ENCODE assay signal across 20 mouse cellular contexts in the genomic region with DNA sequence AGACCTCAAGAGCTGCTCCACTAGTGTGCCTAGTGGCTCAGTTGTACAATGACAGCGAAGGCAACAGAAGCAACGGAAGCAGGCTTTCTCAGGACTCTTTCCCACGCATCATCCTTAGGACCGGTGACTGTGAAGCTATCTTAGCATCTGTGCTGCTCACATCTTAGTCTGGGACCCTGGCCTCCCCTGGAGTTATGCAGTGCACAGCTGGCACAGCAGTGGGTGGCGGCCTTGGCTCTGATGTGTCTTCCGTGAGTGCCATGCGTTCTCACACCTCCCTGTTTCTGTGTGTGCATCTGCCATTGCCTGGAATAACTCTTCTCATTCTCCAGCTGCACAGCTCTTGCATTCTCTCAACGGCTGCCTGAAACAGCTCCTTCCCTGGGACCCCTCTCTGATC. TPM values are rescaled to one million over a fixed set of nuclear protein-coding genes. Genes with fewer than 3 reads are reported as not detected.
DNase-seq lines count a peak whose midpoint lies in the region; ATAC-seq and TF ChIP-seq lines count a peak whose summit lies in the region.
"Had no signal": no experiment of that assay in that cellular context is flagged by ENCODE, and none has a peak within 500 bp of the region (broad histone marks: within the 10 kb centered on the region; RNA-seq: fewer than 3 reads in every experiment).

No protein-coding gene starts in this region.

- no peaks in the 10 kb centered on the region for H3K9me3 ChIP-seq in hindbrain, embryonic 15.5 days
- no peaks in the 10 kb centered on the region for H3K9me3 ChIP-seq in hindbrain, postnatal 0 days (ENCODE audit: low read length)
- no peaks in the 10 kb centered on the region for H3K9me3 ChIP-seq in forebrain, embryonic 16.5 days (ENCODE audit: control insufficient read depth, low read length)
- H3K9me3 ChIP-seq: midbrain, embryonic 12.5 days; stomach, embryonic 15.5 days had no signal

- H3K4me1 ChIP-seq in hindbrain, embryonic 15.5 days (replicated peaks), result peaks cover 8% of the 10 kb centered on the region; the same call in 1 of the 2 replicates
- H3K4me1 ChIP-seq in hindbrain, postnatal 0 days (ENCODE audit: insufficient read depth, low read length), result peaks cover 7% of the 10 kb centered on the region; the same call in 1 of the 2 replicates
- H3K4me1 ChIP-seq in forebrain, embryonic 16.5 days (replicated peaks; ENCODE audit: control insufficient read depth, insufficient read depth, low read length), result peaks cover 11% of the 10 kb centered on the region; the same call in 1 of the 2 replicates
- H3K4me1 ChIP-seq: midbrain, embryonic 12.5 days; stomach, embryonic 15.5 days had no signal

- no peak overlapping the region for H3K4me3 ChIP-seq in hindbrain, embryonic 15.5 days
- H3K4me3 ChIP-seq in hindbrain, postnatal 0 days (ENCODE audit: low read length), result no peak overlapping the region
- H3K4me3 ChIP-seq in forebrain, embryonic 16.5 days (replicated peaks; ENCODE audit: low read length), result no peak overlapping the region
- H3K4me3 ChIP-seq: midbrain, embryonic 12.5 days; stomach, embryonic 15.5 days had no signal

- H3K9ac ChIP-seq in hindbrain, embryonic 15.5 days, result no peak overlapping the region
- no peak overlapping the region for H3K9ac ChIP-seq in hindbrain, postnatal 0 days (replicated peaks; ENCODE audit: low read length)
- no peak overlapping the region for H3K9ac ChIP-seq in forebrain, embryonic 16.5 days (replicated peaks; ENCODE audit: low read depth, low read length)
- H3K9ac ChIP-seq: lung, embryonic 14.5 days; midbrain, embryonic 12.5 days; stomach, embryonic 15.5 days had no signal

- H3K36me3 ChIP-seq in hindbrain, embryonic 15.5 days, result no peaks in the 10 kb centered on the region
- no peaks in the 10 kb centered on the region for H3K36me3 ChIP-seq in hindbrain, postnatal 0 days (ENCODE audit: insufficient read depth, low read length)
- H3K36me3 ChIP-seq in forebrain, embryonic 16.5 days (ENCODE audit: control insufficient read depth, insufficient read depth), result no peaks in the 10 kb centered on the region
- H3K36me3 ChIP-seq: midbrain, embryonic 12.5 days; stomach, embryonic 15.5 days had no signal

- no peak for TF ChIP-seq CTCF in hindbrain, postnatal 0 days (IDR thresholded peaks at IDR 0.05; ENCODE audit: low read depth)

- WGBS in hindbrain, embryonic 15.5 days, result 68% methylated on average over 8 of the region's 8 CpGs
- 57% methylated on average over 8 of the region's 8 CpGs for WGBS in hindbrain, postnatal 0 days
- WGBS in forebrain, embryonic 16.5 days, result 75% methylated on average over 8 of the region's 8 CpGs

- no peak overlapping the region for H3K4me2 ChIP-seq in hindbrain, embryonic 15.5 days
- no peak overlapping the region for H3K4me2 ChIP-seq in hindbrain, postnatal 0 days (ENCODE audit: low read depth, low read length)
- H3K4me2 ChIP-seq in forebrain, embryonic 16.5 days (ENCODE audit: low read length), result no peak overlapping the region
- H3K4me2 ChIP-seq: lung, embryonic 14.5 days; midbrain, embryonic 12.5 days; stomach, embryonic 15.5 days had no signal

- H3K27ac ChIP-seq in hindbrain, embryonic 15.5 days (replicated peaks), result 0 out of 2 replicates have a peak overlapping the region, but pooled peaks have one; percentile 35
- no peak overlapping the region for H3K27ac ChIP-seq in hindbrain, postnatal 0 days
- H3K27ac ChIP-seq in forebrain, embryonic 16.5 days (ENCODE audit: low read length), result no peak overlapping the region; the same call in 1 of the 2 replicates
- H3K27ac ChIP-seq: macrophage; midbrain, embryonic 12.5 days; stomach, embryonic 15.5 days had no signal

- no peak for DNase-seq in hindbrain, postnatal 0 days (ENCODE audit: low spot score)
- peak; percentile 89 for DNase-seq in brain, adult 2 months (ENCODE audit: low read depth, low spot score)
- peak; percentile 48 to 88 for DNase-seq in left cerebral cortex, postnatal 14 days (ENCODE audit: low spot score in 2 of 2)
- DNase-seq in heart, postnatal 25 days (ENCODE audit: low spot score), result no peak
- DNase-seq in MN1 (ENCODE audit: low spot score), result no peak
- DNase-seq in embryo, embryonic 10.5 days (ENCODE audit: low spot score), result no peak
- DNase-seq: adrenal gland, adult 8-10 months; cerebellum, postnatal 10 days; gastrocnemius, postnatal 10 days; heart, postnatal 14 days; kidney, postnatal 10 days; liver; lung, embryonic 14.5 days; spleen, adult 18-20 months had no signal

- no peak for ATAC-seq in hindbrain, embryonic 15.5 days (ENCODE audit: low FRiP score, low read depth)
- no peak for ATAC-seq in hindbrain, postnatal 0 days
- 0 out of 2 replicates have a peak, but pooled peaks have one; percentile 26 for ATAC-seq in forebrain, embryonic 16.5 days

- intact Hi-C loops in left cerebral cortex, postnatal 14 days (cut with DNase I), result no loop called here
- intact Hi-C loops in heart, postnatal 25 days (cut with DNase I), result no loop called here

- no peaks in the 10 kb centered on the region for H3K27me3 ChIP-seq in hindbrain, embryonic 15.5 days
- H3K27me3 ChIP-seq in hindbrain, postnatal 0 days (ENCODE audit: insufficient read depth, low read length), result no peaks in the 10 kb centered on the region
- H3K27me3 ChIP-seq in forebrain, embryonic 16.5 days (replicated peaks; ENCODE audit: control insufficient read depth, insufficient read depth, low read length), result no peaks in the 10 kb centered on the region
- H3K27me3 ChIP-seq: midbrain, embryonic 12.5 days; stomach, embryonic 15.5 days had no signal

RNA-seq across cellular contexts. Expression of gene Kcna5, which starts 46.4 kb away (rescaled TPM):
- polyA plus RNA-seq in hindbrain, embryonic 15.5 days (2015; fragmentation: Nextera tagmentation; extraction: Ambion mirVana), result 2.9 and 3.2 TPM in 2 replicates
- 4.8 and 7.3 TPM in 2 replicates for total RNA-seq in hindbrain, postnatal 0 days (2014; rRNA removed)
- 3.4 and 3.6 TPM in 2 replicates for polyA plus RNA-seq in hindbrain, postnatal 0 days (2015; fragmentation: Nextera tagmentation; extraction: Ambion mirVana)
- 2.2 and 2.4 TPM in 2 replicates for polyA plus RNA-seq in forebrain, embryonic 16.5 days (2015; fragmentation: Nextera tagmentation; extraction: Ambion mirVana)
- total RNA-seq in left cerebral cortex, postnatal 14 days (2021), result 1 to 10 TPM; 3.2 to 3.8 TPM
- 10 to 100 TPM; 13.4 to 16.7 TPM for total RNA-seq in heart, postnatal 25 days (2021)
- total RNA-seq: ES-E14 had no signal
- polyA plus RNA-seq: macrophage had no signal

Comparison
In these comparisons a context has a peak if more than half of its experiments do, and no peak if none do; other contexts are left out.
1. DNase-seq: peak in brain, adult 2 months (single experiment) and left cerebral cortex, postnatal 14 days (2 of 2); none in hindbrain, postnatal 0 days (single experiment), heart, postnatal 25 days (single experiment), MN1 (single experiment) and embryo, embryonic 10.5 days (single experiment).